ENCODE assay signal across 15 mouse cellular contexts in the genomic region with DNA sequence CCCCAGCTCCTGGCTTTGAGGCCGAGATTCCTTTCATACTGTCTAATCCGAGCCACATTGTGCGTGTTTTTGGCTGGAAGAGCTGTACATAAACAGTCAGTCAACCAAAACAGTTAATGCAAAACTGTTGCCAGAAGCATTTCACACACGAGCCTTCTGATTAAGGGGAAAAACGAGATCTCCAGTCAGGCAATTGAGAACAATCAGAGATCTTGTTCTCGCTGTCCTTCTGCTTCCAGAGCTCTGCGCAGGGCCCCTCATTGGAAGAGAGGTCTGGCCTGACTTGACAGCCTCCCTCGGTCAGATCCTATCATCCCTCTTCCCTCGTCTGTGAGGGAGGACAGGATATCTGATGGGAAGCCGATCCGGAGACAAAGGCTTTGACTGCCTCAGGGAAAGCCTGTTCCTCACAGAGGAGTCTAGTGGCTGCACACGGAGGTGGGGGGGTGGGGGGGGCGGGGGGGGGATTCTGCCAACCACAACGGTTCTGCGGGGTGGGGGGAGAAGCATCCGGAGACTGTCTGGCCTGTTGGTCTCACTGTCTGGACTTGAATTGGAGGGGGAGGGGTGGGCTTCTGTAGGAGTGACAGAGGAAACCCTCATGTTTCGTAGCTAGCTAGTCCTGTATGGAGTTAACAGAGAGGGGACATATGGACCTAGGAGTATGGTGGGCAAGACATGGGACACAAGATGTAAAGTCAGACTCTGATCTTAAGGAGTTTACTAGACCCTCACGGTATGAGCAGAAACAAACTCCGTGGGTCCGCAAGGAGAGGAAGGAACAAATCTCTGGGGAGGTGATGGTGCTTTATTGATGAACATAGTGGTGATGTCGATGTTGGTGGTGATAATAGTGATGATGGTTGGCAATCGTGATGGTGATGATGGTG. TPM values are rescaled to one million over a fixed set of nuclear protein-coding genes. Genes with fewer than 3 reads are reported as not detected.
DNase-seq lines count a peak whose midpoint lies in the region; ATAC-seq and TF ChIP-seq lines count a peak whose summit lies in the region.
"Had no signal": no experiment of that assay in that cellular context is flagged by ENCODE, and none has a peak within 500 bp of the region (broad histone marks: within the 10 kb centered on the region; RNA-seq: fewer than 3 reads in every experiment).

No protein-coding gene starts in this region.

- ATAC-seq in lung, embryonic 14.5 days (ENCODE audit: insufficient read depth): no peak
- peak; percentile 84 for ATAC-seq in hindbrain, postnatal 0 days

- peaks cover 13% of the 10 kb centered on the region; the same call in 1 of the 2 replicates for H3K27me3 ChIP-seq in heart, embryonic 10.5 days (ENCODE audit: insufficient read depth, poor library complexity, severe bottlenecking)
- peaks cover 5% of the 10 kb centered on the region; the same call in 1 of the 2 replicates for H3K27me3 ChIP-seq in lung, embryonic 14.5 days (ENCODE audit: insufficient read depth, low read length)
- no peaks in the 10 kb centered on the region for H3K27me3 ChIP-seq in hindbrain, postnatal 0 days (ENCODE audit: insufficient read depth, low read length)

- WGBS in heart, embryonic 10.5 days: 38% methylated on average over 21 of the region's 22 CpGs
- 39% methylated on average over 22 of the region's 22 CpGs for WGBS in lung, embryonic 14.5 days
- 47% methylated on average over 22 of the region's 22 CpGs for WGBS in hindbrain, postnatal 0 days

- peak overlapping the region; percentile 22; the same call in 1 of the 2 replicates for H3K4me3 ChIP-seq in heart, embryonic 10.5 days
- H3K4me3 ChIP-seq in lung, embryonic 14.5 days (ENCODE audit: low read depth, low read length): no peak overlapping the region
- no peak overlapping the region for H3K4me3 ChIP-seq in hindbrain, postnatal 0 days (ENCODE audit: low read length)

- H3K36me3 ChIP-seq in heart, embryonic 10.5 days: no peaks in the 10 kb centered on the region
- H3K36me3 ChIP-seq in lung, embryonic 14.5 days (ENCODE audit: insufficient read depth): no peaks in the 10 kb centered on the region
- H3K36me3 ChIP-seq in hindbrain, postnatal 0 days (ENCODE audit: insufficient read depth, low read length): no peaks in the 10 kb centered on the region

- H3K9me3 ChIP-seq in heart, embryonic 10.5 days: no peaks in the 10 kb centered on the region
- no peaks in the 10 kb centered on the region for H3K9me3 ChIP-seq in lung, embryonic 14.5 days (ENCODE audit: low read depth, low read length)
- no peaks in the 10 kb centered on the region for H3K9me3 ChIP-seq in hindbrain, postnatal 0 days (ENCODE audit: low read length)

- no peak overlapping the region for H3K9ac ChIP-seq in lung, embryonic 14.5 days
- no peak overlapping the region for H3K9ac ChIP-seq in hindbrain, postnatal 0 days (replicated peaks; ENCODE audit: low read length)

- peak overlapping the region; percentile 47 for H3K27ac ChIP-seq in heart, embryonic 10.5 days
- no peak overlapping the region for H3K27ac ChIP-seq in lung, embryonic 14.5 days (ENCODE audit: low read depth)
- peak overlapping the region; percentile 26; the same call in 1 of the 2 replicates for H3K27ac ChIP-seq in hindbrain, postnatal 0 days
- H3K27ac ChIP-seq: macrophage had no signal

- no peak overlapping the region for H3K4me2 ChIP-seq in lung, embryonic 14.5 days
- no peak overlapping the region for H3K4me2 ChIP-seq in hindbrain, postnatal 0 days (ENCODE audit: low read depth, low read length)

- intact Hi-C loops in heart, postnatal 14 days (cut with DNase I): no loop called here

- TF ChIP-seq CTCF in lung, embryonic 14.5 days (IDR thresholded peaks at IDR 0.05; ENCODE audit: low read depth): no peak
- TF ChIP-seq CTCF in hindbrain, postnatal 0 days (IDR thresholded peaks at IDR 0.05; ENCODE audit: low read depth): no peak

- DNase-seq in heart, embryonic 10.5 days (ENCODE audit: low spot score): no peak
- DNase-seq in heart, postnatal 14 days: no peak
- peak; percentile 59 for DNase-seq in lung, embryonic 14.5 days
- no peak for DNase-seq in lung, postnatal 36 days
- DNase-seq in brain, adult 2 months (ENCODE audit: low read depth, low spot score): peak; percentile 9
- peak; percentile 47 for DNase-seq in hindbrain, postnatal 0 days (ENCODE audit: low spot score)
- DNase-seq in thymus, postnatal 4 days: no peak
- no peak for DNase-seq in neural tube, embryonic 10.5 days (ENCODE audit: extremely low spot score, low spot score)
- DNase-seq: cerebellum, postnatal 25 days had no signal

- H3K4me1 ChIP-seq in heart, embryonic 10.5 days: peaks cover 44% of the 10 kb centered on the region
- H3K4me1 ChIP-seq in lung, embryonic 14.5 days (ENCODE audit: insufficient read depth): peaks cover 5% of the 10 kb centered on the region; the same call in 1 of the 2 replicates
- no peaks in the 10 kb centered on the region for H3K4me1 ChIP-seq in hindbrain, postnatal 0 days (ENCODE audit: insufficient read depth, low read length)

RNA-seq across cellular contexts. Expression of a gene that starts 12.5 kb away (rescaled TPM):
- 0.51 and 0.80 TPM in 2 replicates for polyA plus RNA-seq in heart, embryonic 10.5 days (2016; fragmentation: Nextera tagmentation; extraction: Ambion mirVana)
- under 1 TPM in 1 of 2 experiments, not detected in 1; 0.29 TPM for total RNA-seq in heart, postnatal 14 days (2021)
- 2.9 and 3.3 TPM in 2 replicates for polyA plus RNA-seq in lung, embryonic 14.5 days (2014; fragmentation: Nextera tagmentation; extraction: Ambion mirVana)
- not detected in 2 replicates for total RNA-seq in hindbrain, postnatal 0 days (2014; rRNA removed)
- polyA plus RNA-seq in hindbrain, postnatal 0 days (2015; fragmentation: Nextera tagmentation; extraction: Ambion mirVana): 0.43 and 0.47 TPM in 2 replicates
- polyA plus RNA-seq: macrophage; neural tube, embryonic 14.5 days had no signal

RNA-seq across cellular contexts. Expression of a gene that starts 28.8 kb away (rescaled TPM):
- 17.8 and 19.7 TPM in 2 replicates for polyA plus RNA-seq in heart, embryonic 10.5 days (2016; fragmentation: Nextera tagmentation; extraction: Ambion mirVana)
- 100 to 1,000 TPM; 214 TPM for total RNA-seq in heart, postnatal 14 days (2021)
- 35.2 and 37.8 TPM in 2 replicates for polyA plus RNA-seq in lung, embryonic 14.5 days (2014; fragmentation: Nextera tagmentation; extraction: Ambion mirVana)
- 17.0 and 19.6 TPM in 2 replicates for total RNA-seq in hindbrain, postnatal 0 days (2014; rRNA removed)
- polyA plus RNA-seq in hindbrain, postnatal 0 days (2015; fragmentation: Nextera tagmentation; extraction: Ambion mirVana): 22.7 and 25.5 TPM in 2 replicates

RNA-seq across cellular contexts. Expression of a gene that starts 37.6 kb away (rescaled TPM):
- polyA plus RNA-seq in heart, embryonic 10.5 days (2016; fragmentation: Nextera tagmentation; extraction: Ambion mirVana): 0.39 and 1.3 TPM in 2 replicates
- 100 to 1,000 TPM; 186 to 197 TPM for total RNA-seq in heart, postnatal 14 days (2021)
- not detected in 2 replicates for polyA plus RNA-seq in lung, embryonic 14.5 days (2014; fragmentation: Nextera tagmentation; extraction: Ambion mirVana)
- 1.3 TPM in 1 of 2 replicates, not detected in the other for total RNA-seq in hindbrain, postnatal 0 days (2014; rRNA removed)
- 0.41 and 0.52 TPM in 2 replicates for polyA plus RNA-seq in hindbrain, postnatal 0 days (2015; fragmentation: Nextera tagmentation; extraction: Ambion mirVana)
- total RNA-seq: CH12.LX had no signal
- polyA plus RNA-seq: macrophage had no signal

RNA-seq across cellular contexts. Expression of a gene that starts 38.8 kb away (rescaled TPM):
- not detected in 2 replicates for polyA plus RNA-seq in heart, embryonic 10.5 days (2016; fragmentation: Nextera tagmentation; extraction: Ambion mirVana)
- not detected for total RNA-seq in heart, postnatal 14 days (2021)
- not detected in 2 replicates for polyA plus RNA-seq in lung, embryonic 14.5 days (2014; fragmentation: Nextera tagmentation; extraction: Ambion mirVana)
- not detected in 2 replicates for total RNA-seq in hindbrain, postnatal 0 days (2014; rRNA removed)
- 0.10 TPM in 1 of 2 replicates, not detected in the other for polyA plus RNA-seq in hindbrain, postnatal 0 days (2015; fragmentation: Nextera tagmentation; extraction: Ambion mirVana)
- total RNA-seq: left cerebral cortex, postnatal 25 days had no signal
- polyA plus RNA-seq: frontal cortex, adult 2 months; heart, embryonic 14.5 days; macrophage; neural tube, embryonic 14.5 days had no signal

RNA-seq across cellular contexts. Expression of a gene that starts 41.0 kb away (rescaled TPM):
- polyA plus RNA-seq in heart, embryonic 10.5 days (2016; fragmentation: Nextera tagmentation; extraction: Ambion mirVana): 342 and 383 TPM in 2 replicates
- 100 to 1,000 TPM; 939 to 954 TPM for total RNA-seq in heart, postnatal 14 days (2021)
- 211 and 221 TPM in 2 replicates for polyA plus RNA-seq in lung, embryonic 14.5 days (2014; fragmentation: Nextera tagmentation; extraction: Ambion mirVana)
- total RNA-seq in hindbrain, postnatal 0 days (2014; rRNA removed): 135 and 157 TPM in 2 replicates
- 353 and 356 TPM in 2 replicates for polyA plus RNA-seq in hindbrain, postnatal 0 days (2015; fragmentation: Nextera tagmentation; extraction: Ambion mirVana)

Comparison
In these comparisons a context has a peak if more than half of its experiments do, and no peak if none do; other contexts are left out.
1. DNase-seq: peak in lung, embryonic 14.5 days (single experiment), brain, adult 2 months (single experiment) and hindbrain, postnatal 0 days (single experiment); none in heart, embryonic 10.5 days (single experiment), heart, postnatal 14 days (0 of 2), lung, postnatal 36 days (single experiment), thymus, postnatal 4 days (single experiment) and neural tube, embryonic 10.5 days (single experiment).